Mouse (Mus musculus): ENCODE results near the gene Gm28036. TPM values are rescaled to one million over a fixed set of nuclear protein-coding genes. Genes with fewer than 3 reads are reported as not detected.

Gm28036 gene
- total RNA-seq, 2 experiments from 2014 or later = 9.2 to 54.8 TPM

GRCm38 (mm10) chr2:156089799-156090198 is 37.1 kb downstream of the Gm28036 start:
- ATAC-seq (replicated peaks; ENCODE audit: low FRiP score, low TSS enrichment, poor library complexity, severe bottlenecking) = no peak

- 0 out of 2 replicates have a peak, but pooled peaks have one; percentile 25 for ATAC-seq (replicated peaks; ENCODE audit: low FRiP score, low TSS enrichment, poor library complexity, severe bottlenecking)
Measured at GRCm38 (mm10) chr2:156087391-156088110, 39.3 kb downstream of the Gm28036 start.

DNA sequence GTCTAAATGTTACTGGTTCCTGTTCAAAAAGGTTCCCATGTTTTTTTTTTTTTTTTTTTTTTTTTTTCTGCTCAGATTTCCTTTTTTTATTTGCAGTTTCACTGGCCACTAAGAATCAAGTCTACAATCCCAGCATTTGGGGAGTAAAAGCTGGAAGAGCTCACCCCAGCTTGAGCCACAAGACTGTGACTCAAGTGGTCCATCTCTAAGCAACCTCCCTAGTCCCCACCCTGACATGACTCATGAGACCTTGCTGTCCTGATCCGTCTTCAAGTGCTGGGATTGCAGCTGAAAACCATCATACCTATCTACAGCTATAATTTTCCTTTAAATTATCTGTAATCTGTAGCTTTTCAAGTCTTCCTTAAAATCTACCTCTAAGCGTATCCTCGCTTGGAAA is 42.4 kb downstream of the Gm28036 start:
- no peak for ATAC-seq (replicated peaks; ENCODE audit: low FRiP score, low TSS enrichment, poor library complexity, severe bottlenecking)

DNA sequence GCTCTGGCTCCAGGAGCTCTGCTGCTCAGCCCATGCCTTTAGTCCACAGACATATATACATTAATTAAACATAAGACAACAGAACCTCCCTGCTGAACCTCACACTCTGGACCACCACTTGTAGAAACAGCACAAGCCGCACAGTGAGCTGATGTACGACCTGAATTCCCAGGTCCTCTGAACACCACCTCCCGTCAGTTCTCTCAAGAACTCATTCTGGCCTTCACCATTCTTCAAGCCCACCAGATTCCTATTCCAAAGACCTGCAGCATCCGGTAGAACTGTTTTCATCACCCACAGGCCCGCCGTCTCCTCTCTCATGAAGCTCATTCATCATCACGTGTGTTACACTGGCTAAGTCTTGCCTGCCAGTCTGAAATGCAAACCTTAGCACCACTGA is 46.5 kb downstream of the Gm28036 start:
- ATAC-seq (replicated peaks; ENCODE audit: low FRiP score, low TSS enrichment, poor library complexity, severe bottlenecking) = no peak

GRCm38 (mm10) chr2:156079674-156080073 is 47.2 kb downstream of the Gm28036 start:
- ATAC-seq (replicated peaks; ENCODE audit: low FRiP score, low TSS enrichment, poor library complexity, severe bottlenecking) = no peak

GRCm38 (mm10) chr2:156079183-156079560 is 47.7 kb downstream of the Gm28036 start:
- no peak for ATAC-seq (replicated peaks; ENCODE audit: low FRiP score, low TSS enrichment, poor library complexity, severe bottlenecking)

DNA sequence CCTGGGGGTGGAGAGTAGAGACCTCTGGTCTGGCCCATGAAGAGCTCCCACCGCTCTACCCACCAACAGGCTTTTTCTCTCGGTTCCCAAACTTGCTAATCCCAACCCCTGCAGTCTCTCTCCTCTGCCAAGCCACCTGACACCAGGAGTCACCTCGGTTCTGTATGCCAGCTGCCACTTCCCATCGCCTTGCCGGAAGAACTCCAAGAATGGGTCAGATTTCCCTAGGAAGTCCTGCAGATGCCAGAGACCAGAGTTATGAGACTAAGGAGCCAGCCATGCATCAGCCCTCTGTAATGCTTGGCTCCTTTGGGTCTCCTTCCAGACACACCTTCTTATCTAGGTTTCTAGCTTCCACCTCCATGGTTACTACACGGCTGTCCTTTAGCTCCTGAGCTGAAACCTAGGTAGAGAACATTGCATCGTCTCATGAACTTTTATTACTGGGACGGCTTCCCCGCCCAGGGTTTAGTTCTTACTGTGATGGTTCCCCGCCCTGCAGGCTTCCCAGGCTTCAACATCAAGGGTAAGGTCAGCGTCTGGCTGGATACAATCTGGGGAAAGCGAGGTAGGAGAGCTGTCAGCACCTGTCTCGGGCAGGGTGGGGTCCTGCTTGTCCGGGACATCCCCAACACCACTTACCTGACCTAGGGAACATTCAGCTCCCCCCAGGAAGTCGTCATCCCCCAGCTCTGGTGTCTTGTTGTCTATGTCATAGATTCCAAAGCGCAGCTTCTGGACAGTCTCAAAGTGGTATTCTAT is 48.3 kb downstream of the Gm28036 start:
- no peak for ATAC-seq (replicated peaks; ENCODE audit: low FRiP score, low TSS enrichment, poor library complexity, severe bottlenecking)

DNA sequence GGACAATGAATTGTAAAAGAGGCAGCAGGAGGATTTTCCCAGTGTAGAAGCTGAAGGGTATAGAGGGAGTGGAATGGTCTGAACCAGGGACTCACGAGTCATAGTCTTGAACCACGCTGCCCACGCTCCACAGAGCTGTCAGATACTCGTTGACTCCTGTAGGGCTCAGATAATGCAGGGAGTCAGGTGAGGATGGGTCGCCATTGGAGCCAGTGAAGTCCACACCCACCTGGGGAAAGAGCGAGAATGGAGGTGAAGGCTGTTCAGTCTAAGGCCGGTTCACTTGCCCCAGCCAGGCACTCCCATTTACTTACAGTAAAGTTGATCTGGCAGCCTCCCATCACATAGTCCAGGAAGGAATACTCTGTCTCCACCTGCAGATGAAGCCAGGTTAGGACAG is 49.4 kb downstream of the Gm28036 start:
- no peak for ATAC-seq (replicated peaks; ENCODE audit: low FRiP score, low TSS enrichment, poor library complexity, severe bottlenecking)

GRCm38 (mm10) chr2:156073725-156074124 is 53.2 kb downstream of the Gm28036 start:
- ATAC-seq (replicated peaks; ENCODE audit: low FRiP score, low TSS enrichment, poor library complexity, severe bottlenecking) = no peak

DNA sequence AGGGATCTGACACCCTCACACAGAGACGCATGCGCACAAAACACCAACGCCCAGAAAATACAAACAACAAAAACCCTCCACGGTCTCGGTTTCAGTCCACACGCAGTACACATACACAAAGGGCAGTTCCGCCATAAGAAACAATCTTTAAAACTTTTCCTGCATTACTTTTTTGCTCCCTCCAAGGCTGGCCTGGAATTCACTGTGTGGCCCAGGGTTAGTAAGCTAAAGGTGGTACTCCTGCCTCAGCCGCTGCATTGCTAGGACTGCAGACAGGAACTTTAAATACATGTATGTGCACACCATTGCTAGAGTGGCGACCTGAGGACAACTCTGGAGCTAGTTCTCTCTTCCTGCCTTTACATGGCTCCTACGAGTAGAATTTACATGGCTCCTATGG is 55.7 kb downstream of the Gm28036 start:
- no peak for ATAC-seq (replicated peaks; ENCODE audit: low FRiP score, low TSS enrichment, poor library complexity, severe bottlenecking)

DNA sequence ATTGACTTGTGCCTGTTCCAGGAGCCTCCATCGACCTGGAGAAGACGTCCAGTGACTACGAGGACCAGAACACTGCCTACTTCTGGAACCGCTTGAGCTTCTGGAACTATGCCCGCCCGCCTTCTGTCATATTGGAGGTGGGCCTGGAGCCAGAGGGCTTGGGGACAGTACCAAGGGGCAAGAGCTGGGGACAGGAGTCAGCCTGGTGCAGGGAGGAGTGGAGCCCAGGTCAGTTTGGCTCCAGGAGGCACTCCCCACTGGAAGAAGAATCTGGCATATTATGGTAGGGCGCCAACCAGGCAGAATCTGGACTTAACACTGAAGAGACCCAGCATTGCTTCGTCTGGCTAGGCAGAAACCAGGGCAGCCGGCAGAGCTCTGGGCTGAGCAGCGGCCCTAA is 59.0 kb downstream of the Gm28036 start:
- no peak for ATAC-seq (replicated peaks; ENCODE audit: low FRiP score, low TSS enrichment, poor library complexity, severe bottlenecking)

- ATAC-seq (replicated peaks; ENCODE audit: low FRiP score, low TSS enrichment, poor library complexity, severe bottlenecking) = no peak
Measured at GRCm38 (mm10) chr2:156066126-156066525, 60.8 kb downstream of the Gm28036 start.

DNA sequence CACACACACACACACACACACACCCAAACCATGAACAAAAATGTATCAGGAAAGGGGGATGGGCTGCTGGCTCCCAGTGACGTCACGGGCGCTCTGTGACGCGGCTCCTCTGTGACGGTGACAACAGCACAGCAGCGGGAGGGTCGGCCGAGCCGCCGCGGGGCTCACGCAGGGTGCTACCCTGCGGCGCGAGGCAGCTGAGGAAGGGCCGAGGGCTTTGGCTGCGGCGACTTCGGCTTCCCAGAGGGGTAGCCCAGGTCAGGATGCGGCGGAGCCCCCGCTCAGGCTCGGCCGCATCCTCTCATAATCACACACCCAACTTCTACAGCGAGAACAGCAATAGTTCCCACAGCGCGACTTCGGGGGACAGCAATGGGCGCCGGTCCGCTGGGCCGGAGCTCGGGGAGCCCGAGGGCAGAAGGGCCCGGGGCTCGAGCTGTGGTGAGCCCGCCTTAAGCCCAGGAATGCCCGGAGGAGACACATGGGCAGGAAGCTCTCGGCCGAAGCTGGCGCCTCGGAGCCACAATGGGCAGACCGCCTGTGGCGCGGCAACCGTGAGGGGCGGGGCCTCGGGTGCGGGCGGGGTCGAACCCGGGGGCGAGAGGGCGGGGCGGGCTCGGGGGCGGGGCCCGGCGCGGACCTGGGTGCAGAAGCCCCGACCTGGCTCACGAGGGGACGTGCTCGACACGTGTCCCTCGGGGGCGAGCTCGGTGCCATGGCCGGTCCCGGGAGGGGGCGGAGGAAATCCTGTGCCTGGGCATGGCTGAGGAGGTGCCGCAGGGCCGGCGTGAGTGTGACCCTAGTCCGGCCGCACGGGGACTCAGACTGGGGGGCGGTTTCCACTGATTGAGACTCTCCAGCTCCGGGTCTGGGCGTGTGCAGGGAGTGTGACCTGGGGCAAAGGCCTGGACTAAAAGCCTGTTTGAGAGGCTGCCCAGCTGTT is 61.5 kb downstream of the Gm28036 start, which contains the start of gene Spag4:
Spag4 (plus strand) TSS at position 77 of the 943 bp plus-strand sequence.
- peak; percentile 72 for ATAC-seq (replicated peaks; ENCODE audit: low FRiP score, low TSS enrichment, poor library complexity, severe bottlenecking)

DNA sequence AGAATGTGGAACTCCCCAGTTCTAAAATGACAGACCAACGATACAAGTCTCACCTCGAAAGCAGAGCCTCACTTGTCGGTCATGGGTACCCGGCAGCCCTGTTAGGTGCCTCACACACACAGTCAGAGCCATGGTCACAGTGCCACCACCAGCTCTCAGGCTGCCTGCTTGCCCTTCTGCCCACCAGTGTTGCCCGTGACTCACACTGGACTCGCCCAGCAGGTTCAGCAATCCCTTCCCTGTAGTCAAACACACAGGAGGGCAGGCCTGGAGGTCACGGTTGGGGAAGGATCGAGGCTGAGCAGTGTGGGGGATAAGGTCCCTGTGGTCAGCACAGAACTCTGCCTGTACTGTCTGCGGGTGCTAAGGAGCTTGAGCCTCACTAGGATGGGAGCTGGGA is 74.1 kb downstream of the Gm28036 start, which contains the start of gene Fer1l4:
Fer1l4 (minus strand) TSS at position 132 of the 400 bp plus-strand sequence.
- ATAC-seq (replicated peaks; ENCODE audit: low FRiP score, low TSS enrichment, poor library complexity, severe bottlenecking) = no peak

GRCm38 (mm10) chr2:156047929-156048328 is 79.0 kb downstream of the Gm28036 start:
- peak; percentile 60 for ATAC-seq (replicated peaks; ENCODE audit: low FRiP score, low TSS enrichment, poor library complexity, severe bottlenecking)

GRCm38 (mm10) chr2:156042903-156043302 is 84.0 kb downstream of the Gm28036 start:
- no peak for ATAC-seq (replicated peaks; ENCODE audit: low FRiP score, low TSS enrichment, poor library complexity, severe bottlenecking)

- ATAC-seq (replicated peaks; ENCODE audit: low FRiP score, low TSS enrichment, poor library complexity, severe bottlenecking) = no peak
Measured at GRCm38 (mm10) chr2:156039390-156039789, 87.5 kb downstream of the Gm28036 start.

- no peak for ATAC-seq (replicated peaks; ENCODE audit: low FRiP score, low TSS enrichment, poor library complexity, severe bottlenecking)
Measured at GRCm38 (mm10) chr2:156025482-156025881, 101.4 kb downstream of the Gm28036 start.

Measured in megakaryocyte-erythroid progenitor cell, adult 5-6 weeks (primary cell).